Mouse (Mus musculus) monocyte, adult 2 months (primary cell): ENCODE data around the gene Cfd.

Experiments
- DNase-seq, 2 experiments: peaks; one replicate each; pipeline ENCODE4 v3.0.0; 2022; ENCODE audit warnings: low spot score in 2 of 2, low read depth in 1 of 2

The Cfd gene

DNA sequence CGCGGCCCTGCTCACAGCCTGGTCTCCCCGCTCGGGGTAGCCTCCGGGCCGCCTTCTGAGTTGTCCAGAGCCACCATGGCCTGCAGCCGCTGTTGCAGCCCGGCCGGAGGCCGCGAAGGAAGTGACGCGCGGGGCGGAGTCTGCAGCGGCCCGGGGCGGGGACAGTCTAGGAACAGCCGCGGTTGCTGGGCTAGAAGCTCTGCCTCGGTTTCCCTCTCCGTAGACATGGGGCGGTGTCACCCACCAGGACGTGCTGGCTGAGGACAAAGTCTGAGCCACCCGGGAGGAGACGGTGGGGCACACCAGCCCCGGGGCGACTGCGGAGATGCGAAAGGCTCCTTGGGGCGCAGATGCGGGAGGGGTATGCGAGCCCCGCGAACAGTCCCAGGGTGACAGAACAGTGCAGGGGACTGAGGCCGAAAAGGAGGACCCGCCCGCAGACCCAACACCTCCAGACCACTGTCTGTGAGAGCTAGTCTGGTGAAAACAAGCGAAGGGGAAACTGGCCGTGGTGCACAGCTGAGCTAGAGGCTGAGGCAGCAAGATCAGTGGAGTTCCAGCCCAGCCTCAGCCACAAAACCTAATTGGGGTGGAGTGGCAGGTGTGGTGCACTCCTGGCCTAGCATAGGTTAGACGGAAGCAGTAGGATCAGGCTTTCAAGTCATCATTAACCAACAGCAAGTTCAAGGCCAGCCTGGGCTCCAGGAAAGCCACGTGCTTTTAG is 26.3 kb downstream of the Cfd start, which contains the start of gene Kiss1r:
Gene Kiss1r (plus strand): TSS at position 164 of the 724 bp plus-strand sequence.
- peak; percentile 42 to 79 for DNase-seq

GRCm38 (mm10) chr10:79917532-79918100 is 27.0 kb downstream of the Cfd start:
- DNase-seq: no peak

DNA sequence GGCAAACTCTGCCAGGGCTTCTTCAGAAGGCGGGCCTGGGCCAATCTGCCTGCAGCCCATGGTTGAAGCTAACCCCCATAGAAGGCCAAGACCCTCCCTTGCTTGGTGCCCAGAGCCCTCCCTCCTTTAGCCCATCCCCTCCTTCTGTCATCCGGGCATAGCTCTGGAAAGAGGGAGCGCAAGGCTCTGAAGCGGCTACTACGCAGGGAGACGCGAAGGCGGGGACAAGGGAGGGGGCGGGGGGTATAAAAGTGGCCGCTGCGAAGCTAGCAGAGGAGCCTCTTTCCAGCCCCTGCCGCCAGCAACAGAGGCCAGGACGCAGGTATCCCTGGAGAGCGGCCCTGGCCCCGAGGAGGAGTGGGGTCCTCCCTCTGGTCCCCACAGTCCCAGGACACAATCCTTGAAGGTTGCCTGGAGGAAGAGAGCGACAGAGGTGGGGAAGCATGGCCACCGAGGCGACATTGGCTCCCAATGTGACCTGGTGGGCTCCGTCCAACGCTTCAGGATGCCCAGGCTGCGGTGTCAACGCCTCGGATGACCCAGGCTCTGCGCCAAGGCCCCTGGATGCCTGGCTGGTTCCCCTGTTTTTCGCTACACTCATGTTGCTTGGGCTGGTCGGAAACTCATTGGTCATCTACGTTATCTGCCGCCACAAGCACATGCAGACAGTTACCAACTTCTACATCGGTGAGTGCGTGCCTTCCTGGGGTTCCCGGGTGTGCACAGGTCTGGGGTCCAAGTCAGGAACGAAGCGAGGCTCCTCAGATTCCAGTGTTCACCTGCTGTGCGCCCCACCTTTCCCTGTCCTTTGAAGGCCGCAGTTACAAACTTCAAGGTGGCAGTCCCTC is 27.8 kb downstream of the Cfd start:
- no peak for DNase-seq

DNA sequence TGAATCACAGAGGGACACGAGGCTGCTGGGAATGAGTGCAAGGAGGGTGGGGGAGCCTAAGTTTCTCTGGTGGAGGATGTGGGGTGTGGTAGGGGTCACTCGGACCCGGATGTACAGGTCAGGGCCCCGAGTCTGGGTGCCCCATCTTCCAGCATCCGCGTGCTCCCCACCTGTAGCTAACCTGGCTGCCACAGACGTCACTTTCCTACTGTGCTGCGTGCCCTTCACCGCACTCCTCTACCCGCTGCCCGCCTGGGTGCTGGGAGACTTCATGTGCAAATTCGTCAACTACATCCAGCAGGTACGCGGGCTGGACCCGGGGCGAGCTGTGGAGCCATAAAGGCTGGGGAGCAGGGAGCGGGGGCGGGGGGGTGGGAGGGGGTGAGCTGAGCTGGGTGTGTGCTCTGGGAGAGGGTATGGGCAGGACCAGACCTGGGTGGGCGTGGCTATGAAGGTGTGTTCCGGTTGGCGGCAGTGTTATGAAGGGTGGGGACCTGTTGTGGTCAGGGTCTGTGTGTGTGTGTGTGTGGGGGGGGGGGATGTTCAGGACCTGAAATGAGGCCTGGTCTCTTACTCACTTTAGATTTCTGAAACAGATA is 28.7 kb downstream of the Cfd start:
- no peak for DNase-seq

- no peak for DNase-seq
Measured at GRCm38 (mm10) chr10:79920056-79920890, 29.6 kb downstream of the Cfd start.

GRCm38 (mm10) chr10:79920958-79921535 is 30.4 kb downstream of the Cfd start, which contains the start of gene R3hdm4:
Gene R3hdm4 (minus strand): TSS chr10:79921208.
- no peak for DNase-seq

DNA sequence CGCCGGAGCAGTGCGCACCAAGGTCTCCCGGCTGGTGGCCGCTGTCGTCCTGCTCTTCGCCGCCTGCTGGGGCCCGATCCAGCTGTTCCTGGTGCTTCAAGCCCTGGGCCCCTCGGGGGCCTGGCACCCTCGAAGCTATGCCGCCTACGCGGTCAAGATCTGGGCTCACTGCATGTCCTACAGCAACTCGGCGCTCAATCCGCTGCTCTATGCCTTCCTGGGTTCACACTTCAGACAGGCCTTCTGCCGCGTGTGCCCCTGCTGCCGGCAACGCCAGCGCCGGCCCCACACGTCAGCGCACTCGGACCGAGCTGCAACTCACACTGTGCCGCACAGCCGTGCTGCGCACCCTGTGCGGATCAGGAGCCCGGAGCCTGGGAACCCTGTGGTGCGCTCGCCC is 30.9 kb downstream of the Cfd start:
- no peak for DNase-seq

DNA sequence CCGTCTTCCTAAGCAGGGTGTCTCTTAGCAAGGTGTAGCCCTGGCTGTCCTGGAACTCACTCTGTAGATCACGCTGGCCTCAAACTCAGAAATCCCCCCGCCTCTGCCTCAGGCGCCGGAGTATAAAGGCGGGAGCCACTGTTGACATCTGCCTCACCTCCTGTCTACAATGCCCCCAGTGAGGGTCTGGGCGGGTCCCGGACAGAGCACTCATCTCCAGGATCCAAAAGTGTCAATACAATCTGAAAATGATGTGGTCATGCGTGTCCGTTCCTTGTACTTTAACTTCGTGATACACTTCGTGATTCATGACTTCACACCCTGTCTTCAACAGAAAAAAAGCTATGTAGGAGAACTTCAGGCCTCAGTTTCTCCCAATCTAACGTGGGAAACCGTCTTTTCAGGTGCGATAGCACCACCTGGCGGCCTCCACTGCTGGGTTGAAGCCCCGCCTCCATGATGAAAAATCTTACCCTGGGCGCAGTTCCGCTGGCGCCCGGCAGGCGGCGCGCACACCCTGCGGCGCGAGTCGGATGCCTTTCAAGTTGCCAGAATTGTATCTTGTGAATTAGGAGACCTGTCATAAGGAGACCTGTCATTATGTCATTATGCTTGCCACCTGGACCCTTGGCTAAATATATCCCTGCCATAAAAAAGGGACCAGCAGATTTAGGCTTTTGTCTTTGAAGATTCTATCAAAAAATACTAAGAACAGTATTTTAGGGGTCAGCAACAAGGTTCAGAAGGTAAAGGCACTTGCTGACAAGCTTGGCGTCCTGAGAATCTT is 34.5 kb downstream of the Cfd start:
- peak; percentile 76 to 90 for DNase-seq

- no peak for DNase-seq
Measured at GRCm38 (mm10) chr10:79925785-79926490, 35.3 kb downstream of the Cfd start.

DNA sequence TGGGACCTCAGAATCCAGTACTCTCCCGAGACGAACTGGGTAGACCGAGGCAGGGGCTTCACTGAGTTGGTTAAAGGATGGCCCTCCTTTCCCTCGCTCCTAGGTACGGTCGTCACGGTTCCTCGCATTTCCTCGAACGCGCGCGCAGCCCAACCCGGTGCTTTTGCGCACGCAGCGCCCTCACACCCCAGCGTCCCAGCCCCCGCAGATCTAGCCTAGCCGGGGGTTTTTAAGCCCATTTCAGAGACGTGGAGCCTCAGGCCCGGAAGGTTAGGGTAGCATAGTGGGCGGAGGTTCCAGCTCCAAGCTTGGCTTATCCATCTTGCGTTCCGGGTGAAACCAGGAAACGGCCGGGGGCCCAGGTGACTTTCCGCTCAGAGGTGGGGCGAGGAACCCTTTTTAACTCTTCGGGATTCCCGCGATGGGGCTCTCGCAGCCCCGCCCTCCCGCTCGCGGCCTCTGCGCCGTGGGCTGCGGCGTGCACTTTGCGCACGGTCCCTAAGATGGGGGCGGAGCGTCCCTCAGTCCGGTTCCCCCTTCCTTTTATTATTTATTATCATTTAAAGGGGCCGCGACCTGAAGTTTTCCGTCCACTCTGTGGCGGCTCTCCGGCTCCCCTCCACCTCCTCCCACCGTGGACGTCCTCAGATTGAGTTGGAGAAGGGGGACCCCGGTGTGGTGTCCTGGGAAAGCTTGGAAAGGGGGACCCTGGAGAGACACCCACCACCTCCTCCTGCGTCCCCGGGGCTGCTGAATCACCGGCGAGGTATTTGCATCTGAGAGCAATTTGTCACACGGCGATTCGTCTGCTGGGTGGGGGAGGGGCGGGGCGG is 36.1 kb downstream of the Cfd start, which contains the start of gene Arid3a:
Gene Arid3a (plus strand): TSS at position 553 of the 833 bp plus-strand sequence.
- DNase-seq: peak; percentile 59 to 78

- no peak for DNase-seq
Measured at GRCm38 (mm10) chr10:79927324-79928029, 36.8 kb downstream of the Cfd start.

DNA sequence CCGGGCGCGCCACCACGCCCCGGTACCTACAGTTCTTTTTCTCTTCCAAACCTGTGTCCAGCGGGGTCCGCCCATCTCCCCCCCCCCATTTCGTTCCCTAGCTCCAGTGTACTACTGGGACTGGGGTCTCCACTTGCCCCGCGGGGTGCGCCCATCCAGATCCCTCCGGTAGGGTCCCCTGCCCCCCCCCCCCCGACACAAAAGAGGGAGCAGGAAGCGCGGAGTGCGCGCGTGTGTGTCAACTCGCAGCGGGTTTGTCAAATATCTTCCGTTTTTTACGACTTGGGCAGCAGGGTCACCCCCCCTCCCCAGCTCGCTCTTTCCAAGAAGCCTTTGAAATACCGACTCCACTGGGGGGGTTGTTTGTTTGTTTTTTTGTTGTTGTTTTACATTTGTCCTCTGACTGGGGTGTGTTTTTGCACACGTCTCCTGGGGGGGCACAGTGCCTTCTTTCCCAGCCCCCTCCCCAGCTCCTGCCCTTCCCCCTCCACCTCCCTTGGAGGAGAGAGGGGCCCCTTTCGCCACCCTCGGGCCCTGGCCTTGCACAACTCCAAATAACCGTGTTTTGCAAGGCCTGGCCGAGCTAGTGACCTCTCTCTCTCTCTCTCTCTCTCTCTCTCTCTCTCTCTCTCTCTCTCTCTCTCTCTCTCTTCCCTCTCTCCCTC is 37.5 kb downstream of the Cfd start:
- DNase-seq: peak; percentile 34 to 50

GRCm38 (mm10) chr10:79928907-79929701 is 38.5 kb downstream of the Cfd start:
- no peak for DNase-seq

DNA sequence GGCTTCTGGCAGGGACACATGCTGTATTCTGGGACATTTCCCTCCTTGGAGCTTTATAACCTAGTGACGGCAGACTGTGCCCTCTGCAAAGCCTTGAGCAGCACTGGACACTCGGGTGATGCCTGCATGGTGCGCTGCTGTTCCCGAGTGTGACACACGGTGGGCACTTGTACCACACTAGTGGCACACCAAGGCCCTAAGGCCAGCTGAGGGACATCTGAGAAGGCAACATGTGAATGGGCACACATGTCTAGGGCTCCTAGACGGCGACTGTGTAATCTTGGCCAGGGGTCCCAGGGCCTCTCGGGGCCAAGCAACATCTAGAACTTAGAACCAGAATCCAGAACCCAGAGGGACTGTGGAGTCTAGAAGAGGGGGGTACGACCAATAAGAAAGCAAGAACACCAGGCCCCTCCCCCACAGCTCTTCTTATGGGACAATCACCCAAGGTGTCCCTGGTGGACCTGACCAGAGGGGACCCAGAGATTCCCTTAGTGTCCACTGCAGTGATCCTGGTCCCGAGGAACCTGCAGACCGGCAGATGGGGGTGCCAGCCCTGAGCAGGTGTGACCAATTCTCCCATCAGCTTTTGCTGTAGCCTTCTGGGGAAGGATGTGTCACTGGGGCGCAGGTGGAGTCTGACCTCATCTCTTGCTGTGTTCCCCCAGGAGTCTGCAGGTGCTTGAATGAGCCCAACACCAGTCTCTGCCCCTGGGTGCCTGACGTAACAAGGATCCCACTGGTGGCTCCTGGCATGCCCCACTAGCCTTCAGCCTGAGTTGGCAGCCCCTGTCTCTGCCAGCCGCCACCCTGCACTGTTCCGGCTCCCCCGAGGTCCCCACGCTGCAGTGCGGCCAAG is 39.5 kb downstream of the Cfd start:
- no peak for DNase-seq

DNA sequence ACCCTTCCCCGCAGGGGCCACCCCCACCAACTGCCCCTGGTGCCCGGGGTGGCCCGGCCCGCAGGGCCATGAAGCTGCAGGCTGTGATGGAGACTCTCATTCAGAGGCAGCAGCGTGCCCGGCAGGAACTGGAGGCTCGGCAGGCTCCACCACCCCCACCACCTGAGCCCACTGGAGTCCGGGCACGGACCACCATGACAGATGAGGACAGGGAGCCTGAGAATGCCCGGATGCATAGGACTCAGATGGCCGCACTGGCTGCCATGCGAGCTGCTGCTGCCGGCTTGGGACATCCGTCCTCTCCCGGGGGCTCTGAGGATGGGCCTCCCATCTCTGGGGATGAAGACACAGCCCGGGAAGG is 40.2 kb downstream of the Cfd start:
- no peak for DNase-seq
